Mouse (Mus musculus) embryonic facial prominence, embryonic 11.5 days (tissue): ENCODE results near the gene Trim54. TPM values are rescaled to one million over a fixed set of nuclear protein-coding genes. Genes with fewer than 3 reads are reported as not detected.

ENCODE experiments used
- ATAC-seq: fragments of 200-750 bp; cut with Nextera tagmentation; replicated peaks from 2 replicates; pipeline ENCODE4 v1.8.0; 2017; ENCODE audit warnings: low read depth; ENCODE audit not compliant: insufficient number of reproducible peaks, low FRiP score, low TSS enrichment
- DNase-seq: peaks from one replicate; pipeline ENCODE4 v3.0.0-alpha.2; 2015; ENCODE audit warnings: low spot score
- H3K27ac ChIP-seq: fragments of 300-500 bp; sonication (generic); replicated peaks from 2 replicates; pipeline ENCODE4 v1.5.1; 2014; ENCODE audit warnings: mild to moderate bottlenecking, low read depth, low read length, control low read depth
- H3K27me3 ChIP-seq: fragments of 300-500 bp; sonication (generic); 2 replicates; pipeline ENCODE4 v1.6.1; 2014; ENCODE audit warnings: mild to moderate bottlenecking, low read length, moderate library complexity, mixed read lengths; ENCODE audit not compliant: control insufficient read depth, insufficient read depth
- H3K36me3 ChIP-seq: fragments of 300-500 bp; sonication (generic); replicated peaks from 2 replicates; pipeline ENCODE4 v1.6.1; 2014; ENCODE audit warnings: low read depth, mild to moderate bottlenecking, low read length, moderate library complexity, mixed read lengths; ENCODE audit not compliant: control insufficient read depth, insufficient read depth
- H3K4me1 ChIP-seq: fragments of 300-500 bp; sonication (generic); 2 replicates; pipeline ENCODE4 v1.6.1; 2014; ENCODE audit warnings: low read length, mixed read lengths; ENCODE audit not compliant: control insufficient read depth, insufficient read depth
- H3K4me2 ChIP-seq: fragments of 300-500 bp; sonication (generic); 2 replicates; pipeline ENCODE4 v1.6.1; 2014; ENCODE audit warnings: low read depth, mild to moderate bottlenecking, control low read depth, low read length, moderate library complexity
- H3K4me3 ChIP-seq: fragments of 300-500 bp; sonication (generic); 2 replicates; pipeline ENCODE4 v1.5.1; 2014; ENCODE audit warnings: low read depth, low read length, control low read depth
- H3K9ac ChIP-seq: fragments of 300-500 bp; sonication (generic); replicated peaks from 2 replicates; pipeline ENCODE4 v1.6.1; 2014; ENCODE audit warnings: mild to moderate bottlenecking, control low read depth, low read length
- H3K9me3 ChIP-seq: fragments of 300-500 bp; sonication (generic); replicated peaks from 2 replicates; pipeline ENCODE4 v1.6.1; 2016; ENCODE audit warnings: mild to moderate bottlenecking, low read length, inconsistent platforms, mixed read lengths; ENCODE audit not compliant: control insufficient read depth
- WGBS: fragments of 180-500 bp; shearing (Covaris S2); extraction: QIAGEN DNeasy Blood & Tissue Kit; methylation state at CpG from one replicate; pipeline ENCODE4 v1.1.7; 2014; 5-methylcytosine and 5-hydroxymethylcytosine counted together
- polyA plus RNA-seq: library from polyadenylated mRNA; unstranded; fragments of >200 nt; fragmentation: Nextera tagmentation; extraction: Ambion mirVana; gene quantifications from 2 replicates; pipeline ENCODE4 v1.2.1, GENCODE M21; 2014

The Trim54 gene
- polyA plus RNA-seq, 1 experiment from 2014 or later, result not detected

DNA sequence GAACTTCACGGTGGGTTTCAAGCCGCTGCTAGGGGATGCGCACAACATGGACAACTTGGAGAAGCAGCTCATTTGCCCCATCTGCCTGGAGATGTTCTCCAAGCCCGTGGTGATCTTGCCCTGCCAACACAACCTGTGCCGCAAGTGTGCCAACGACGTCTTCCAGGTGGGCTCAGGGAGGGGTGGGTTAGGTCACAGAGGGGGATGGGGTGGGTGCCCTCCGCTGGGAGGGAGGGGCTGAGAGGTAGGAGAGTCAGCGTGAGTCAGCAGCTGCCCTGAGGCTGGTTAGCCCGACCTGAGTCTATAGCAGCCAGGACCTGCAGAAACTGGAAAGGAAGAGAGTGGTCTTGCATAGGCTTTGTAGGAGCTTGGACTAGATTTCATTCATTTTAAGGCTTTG lies 400 bp downstream of the Trim54 start:
- no peaks in the 10 kb centered on the region for H3K36me3 ChIP-seq
- ATAC-seq (no peak), DNase-seq (no peak)
- no peak overlapping the region for H3K4me2 ChIP-seq
- H3K27me3 ChIP-seq, result no peaks in the 10 kb centered on the region
- no peak overlapping the region for H3K9ac ChIP-seq
- H3K4me3 ChIP-seq, result no peak overlapping the region
- H3K27ac ChIP-seq, result no peak overlapping the region
- H3K4me1 ChIP-seq, result no peaks in the 10 kb centered on the region
- no peaks in the 10 kb centered on the region for H3K9me3 ChIP-seq
- 23% methylated on average over 10 of the region's 10 CpGs for WGBS

DNA sequence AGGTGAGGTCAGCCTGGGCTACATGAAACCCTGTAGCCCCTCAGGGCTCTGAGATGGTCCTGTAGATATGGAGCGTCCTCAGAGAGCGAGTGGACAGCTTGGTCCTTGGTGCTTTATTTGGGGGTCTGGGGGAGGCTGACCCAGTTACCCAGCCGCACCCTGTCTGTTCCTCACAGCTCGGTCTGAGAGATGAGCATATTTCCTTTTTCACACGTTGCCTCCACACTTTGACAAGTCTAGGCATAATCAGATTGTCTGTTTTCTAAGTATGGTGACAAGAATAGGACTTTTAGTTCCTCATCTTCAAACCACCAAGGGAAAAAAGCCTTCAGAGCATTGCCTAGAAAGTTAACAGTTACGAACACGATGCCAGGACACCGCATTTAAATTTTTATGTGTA lies 4.6 kb downstream of the Trim54 start:
- Histone ChIP-seq H3K9ac (no peak overlapping the region), H3K4me3 (no peak overlapping the region), H3K9me3 (no peaks in the 10 kb centered on the region), H3K27ac (no peak overlapping the region), H3K4me2 (no peak overlapping the region), H3K36me3 (no peaks in the 10 kb centered on the region), H3K4me1 (no peaks in the 10 kb centered on the region), H3K27me3 (no peaks in the 10 kb centered on the region)
- ATAC-seq (no peak), DNase-seq (no peak)
- WGBS, result 79% methylated on average over 8 of the region's 8 CpGs

GRCm38 (mm10) chr5:31123481-31123880 lies 7.0 kb downstream of the Trim54 start:
- H3K9ac ChIP-seq, result no peak overlapping the region
- H3K4me2 ChIP-seq, result no peak overlapping the region
- no peak overlapping the region for H3K27ac ChIP-seq
- H3K4me3 ChIP-seq, result no peak overlapping the region
- peak; percentile 15 for DNase-seq
- no peaks in the 10 kb centered on the region for H3K36me3 ChIP-seq
- no peaks in the 10 kb centered on the region for H3K27me3 ChIP-seq
- H3K9me3 ChIP-seq, result no peaks in the 10 kb centered on the region
- no peak for ATAC-seq
- H3K4me1 ChIP-seq, result no peaks in the 10 kb centered on the region
- 24% methylated on average over 2 of the region's 2 CpGs for WGBS

DNA sequence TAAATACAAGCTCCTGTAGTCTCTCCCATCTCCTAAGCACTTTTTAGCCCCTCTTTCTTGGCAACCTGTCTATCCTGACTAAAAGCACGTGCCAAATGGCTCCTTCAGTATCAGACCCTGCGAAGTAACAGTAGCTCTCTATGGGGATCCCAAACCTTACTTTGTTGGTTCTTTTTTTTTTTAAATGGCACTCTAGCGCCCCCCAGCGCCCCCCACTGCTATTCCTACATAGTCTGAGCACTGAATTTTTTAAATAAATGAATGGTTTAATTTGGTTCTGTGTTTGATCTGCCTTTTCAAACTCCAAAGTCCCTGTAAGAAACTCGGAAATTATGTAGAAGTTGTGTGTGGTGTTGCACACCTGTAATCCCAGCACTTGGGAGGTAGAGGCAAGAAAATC lies 9.5 kb downstream of the Trim54 start:
- 39% methylated on average over 5 of the region's 5 CpGs for WGBS
- no peak overlapping the region for H3K27ac ChIP-seq
- DNase-seq (no peak), ATAC-seq (no peak)
- H3K27me3 ChIP-seq, result no peaks in the 10 kb centered on the region
- no peaks in the 10 kb centered on the region for H3K36me3 ChIP-seq
- no peaks in the 10 kb centered on the region for H3K4me1 ChIP-seq
- no peak overlapping the region for H3K4me3 ChIP-seq
- H3K4me2 ChIP-seq, result no peak overlapping the region
- H3K9ac ChIP-seq, result no peak overlapping the region
- H3K9me3 ChIP-seq, result no peaks in the 10 kb centered on the region

- WGBS, result under 1% methylated on average over 33 of the region's 33 CpGs
Measured at GRCm38 (mm10) chr5:31136730-31137424, 20.4 kb downstream of the Trim54 start.

DNA sequence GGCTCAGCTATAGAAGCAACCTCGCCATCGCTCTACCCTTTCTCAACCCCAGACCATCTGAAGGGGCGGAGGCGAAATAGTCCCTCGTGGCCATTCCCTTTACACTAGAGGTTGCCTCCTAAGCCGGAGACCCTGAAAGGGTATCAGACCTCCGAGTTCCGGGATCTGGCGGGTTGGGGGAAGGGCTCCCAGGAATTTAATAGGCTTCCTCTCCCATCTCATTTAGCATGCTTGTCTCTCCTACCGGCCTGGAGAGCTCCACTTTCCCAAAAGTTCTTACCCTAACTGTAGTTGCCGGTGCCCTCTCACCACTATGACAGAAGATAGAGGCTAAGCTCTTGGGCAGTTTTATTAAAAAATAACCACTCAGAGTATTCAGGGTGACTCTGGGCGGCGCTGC lies 21.1 kb downstream of the Trim54 start:
- no peak for ATAC-seq
- Histone ChIP-seq H3K27me3 (peaks cover 41% of the 10 kb centered on the region), H3K4me1 (peaks cover 5% of the 10 kb centered on the region; the same call in 1 of the 2 replicates), H3K9me3 (no peaks in the 10 kb centered on the region), H3K4me3 (0 out of 2 replicates have a peak overlapping the region, but pooled peaks have one; percentile 3), H3K36me3 (peaks cover 2% of the 10 kb centered on the region; the same call in 1 of the 2 replicates), H3K9ac (no peak overlapping the region), H3K27ac (no peak overlapping the region), H3K4me2 (peak overlapping the region; percentile 41; the same call in 1 of the 2 replicates)
- DNase-seq, result no peak
- under 1% methylated on average over 13 of the region's 13 CpGs for WGBS

More at GRCm38 (mm10) chr5:31136730-31137424, 20.4 kb downstream of the Trim54 start:
- no peak overlapping the region for H3K4me3 ChIP-seq
- no peak for DNase-seq
- H3K27me3 ChIP-seq, result peaks cover 41% of the 10 kb centered on the region
- peaks cover 5% of the 10 kb centered on the region; the same call in 1 of the 2 replicates for H3K4me1 ChIP-seq
- H3K36me3 ChIP-seq, result peaks cover 2% of the 10 kb centered on the region; the same call in 1 of the 2 replicates
- ATAC-seq, result no peak
- H3K9me3 ChIP-seq, result no peaks in the 10 kb centered on the region
- H3K9ac ChIP-seq, result no peak overlapping the region
- no peak overlapping the region for H3K4me2 ChIP-seq
- H3K27ac ChIP-seq, result no peak overlapping the region

GRCm38 (mm10) chr5:31138241-31138967 lies 21.9 kb downstream of the Trim54 start, which contains the start of gene Ucn:
Gene Ucn (minus strand): TSS chr5:31138829.
- peak within 1 kb of the TSS; percentile 41 for H3K4me2 ChIP-seq
- 1% methylated on average over 52 of the region's 52 CpGs for WGBS

GRCm38 (mm10) chr5:31138968-31139425 lies 22.5 kb downstream of the Trim54 start:
- Histone ChIP-seq H3K27me3 (peaks cover 41% of the 10 kb centered on the region), H3K27ac (no peak overlapping the region), H3K4me3 (no peak overlapping the region), H3K4me2 (no peak overlapping the region), H3K9ac (no peak overlapping the region), H3K36me3 (peaks cover 2% of the 10 kb centered on the region; the same call in 1 of the 2 replicates), H3K4me1 (peaks cover 5% of the 10 kb centered on the region; the same call in 1 of the 2 replicates), H3K9me3 (no peaks in the 10 kb centered on the region)
- 14% methylated on average over 9 of the region's 9 CpGs for WGBS
- ATAC-seq (no peak), DNase-seq (peak; percentile 65)

More at GRCm38 (mm10) chr5:31138241-31138967, 21.9 kb downstream of the Trim54 start, which contains the start of gene Ucn:
- no peak within 1 kb of the TSS for H3K9ac ChIP-seq
- no peaks in the 10 kb centered on the region for H3K9me3 ChIP-seq
- peaks cover 41% of the 10 kb centered on the region for H3K27me3 ChIP-seq
- DNase-seq (peak; percentile 16), ATAC-seq (no peak)
- peaks cover 5% of the 10 kb centered on the region; the same call in 1 of the 2 replicates for H3K4me1 ChIP-seq
- peaks cover 2% of the 10 kb centered on the region; the same call in 1 of the 2 replicates for H3K36me3 ChIP-seq
- H3K4me3 ChIP-seq, result 0 out of 2 replicates have a peak within 1 kb of the TSS, but pooled peaks have one; percentile 14
- H3K27ac ChIP-seq, result no peak within 1 kb of the TSS
